Mouse (Mus musculus) MEL (cell line): Measurements from ENCODE around the gene Echdc3. TPM values are rescaled to one million over a fixed set of nuclear protein-coding genes. Genes with fewer than 3 reads are reported as not detected.

Source experiments
- DNase-seq: peaks from one replicate; pipeline ENCODE4 v3.0.0; 2011; ENCODE audit warnings: low read depth, low spot score
- H3K27ac ChIP-seq: 2 replicates; pipeline ENCODE4 v1.5.1; 2012; ENCODE audit warnings: low read depth, mild to moderate bottlenecking, control low read depth, low read length, moderate library complexity; ENCODE audit not compliant: control insufficient read depth
- H3K27me3 ChIP-seq, 2 experiments: fragments of 150-350 bp in 1 of 2; sonication (generic) in 1 of 2; 2 replicates each; pipeline ENCODE4 v1.6.1; 2012; ENCODE audit warnings: low read length in 2 of 2, mild to moderate bottlenecking in 2 of 2, improper control_type of control experiment in 1 of 2, moderate library complexity in 1 of 2; ENCODE audit not compliant: insufficient read depth in 2 of 2, control insufficient read depth in 1 of 2
- H3K36me3 ChIP-seq, 2 experiments: 2 replicates each; pipeline ENCODE4 v1.6.1; 2012 to 2014; ENCODE audit warnings: low read length in 2 of 2, improper control_type of control experiment in 1 of 2, inconsistent platforms in 1 of 2, mild to moderate bottlenecking in 1 of 2; ENCODE audit not compliant: insufficient read depth in 2 of 2, control insufficient read depth in 1 of 2
- H3K4me1 ChIP-seq, 2 experiments: fragments of 150-350 bp in 1 of 2; sonication (generic) in 1 of 2; 2 replicates each; pipeline ENCODE4 v1.6.1; 2012; ENCODE audit warnings: low read length in 2 of 2, improper control_type of control experiment in 1 of 2, mild to moderate bottlenecking in 1 of 2; ENCODE audit not compliant: insufficient read depth in 2 of 2, control insufficient read depth in 1 of 2
- H3K4me3 ChIP-seq, 2 experiments: fragments of 150-350 bp in 1 of 2; sonication (generic) in 1 of 2; 2 replicates each; pipeline ENCODE4 v1.5.1; 2012; ENCODE audit warnings: low read depth in 2 of 2, low read length in 2 of 2, mild to moderate bottlenecking in 2 of 2, moderate library complexity in 2 of 2, control low read depth in 1 of 2, improper control_type of control experiment in 1 of 2; ENCODE audit not compliant: control insufficient read depth in 1 of 2, insufficient read depth in 1 of 2
- H3K79me2 ChIP-seq: 2 replicates; pipeline ENCODE4 v1.6.1; 2012; ENCODE audit warnings: mild to moderate bottlenecking, low read length, moderate library complexity; ENCODE audit not compliant: control insufficient read depth, poor library complexity, insufficient read depth
- H3K9ac ChIP-seq: 2 replicates; pipeline ENCODE4 v1.6.1; 2012; ENCODE audit warnings: low read depth, mild to moderate bottlenecking, control low read depth, low read length, moderate library complexity; ENCODE audit not compliant: control insufficient read depth, poor library complexity, severe bottlenecking
- H3K9me3 ChIP-seq: fragments of 150-350 bp; sonication (generic); replicated peaks from 2 replicates; pipeline ENCODE4 v1.6.1; 2012; ENCODE audit warnings: mild to moderate bottlenecking, low read length, improper control_type of control experiment, moderate library complexity; ENCODE audit not compliant: insufficient read depth
- E2F4 ChIP-seq: IDR thresholded peaks from 2 replicates; pipeline ENCODE4 v1.6.1; 2011; ENCODE audit warnings: low read depth, low read length, improper control_type of control experiment, borderline replicate concordance
- ETS1 ChIP-seq: IDR thresholded peaks from 2 replicates; pipeline ENCODE4 v1.6.1; 2012; ENCODE audit warnings: low read depth, mild to moderate bottlenecking, inconsistent platforms, low read length, improper control_type of control experiment, moderate library complexity
- GATA1 ChIP-seq: IDR thresholded peaks from 2 replicates; pipeline ENCODE4 v1.6.1; 2011; ENCODE audit warnings: low read depth, low read length, improper control_type of control experiment
- HCFC1 ChIP-seq: IDR thresholded peaks from 2 replicates; pipeline ENCODE4 v1.6.1; 2012; ENCODE audit warnings: low read depth, mild to moderate bottlenecking, inconsistent platforms, low read length, improper control_type of control experiment, moderate library complexity
- JUND ChIP-seq: IDR thresholded peaks from 2 replicates; pipeline ENCODE4 v1.6.1; 2011; ENCODE audit warnings: low read depth, mild to moderate bottlenecking, improper control_type of control experiment, low read length
- KAT2A ChIP-seq: conservative IDR thresholded peaks from 2 replicates; pipeline ENCODE4 v1.6.1; 2012; ENCODE audit warnings: low read depth, low read length, improper control_type of control experiment, inconsistent platforms
- MAFK ChIP-seq: IDR thresholded peaks from 2 replicates; pipeline ENCODE4 v1.6.1; 2011; ENCODE audit warnings: low read depth, mild to moderate bottlenecking, low read length, improper control_type of control experiment, borderline replicate concordance
- MAZ ChIP-seq: IDR thresholded peaks from 2 replicates; pipeline ENCODE4 v1.6.1; 2012; ENCODE audit warnings: low read depth, mild to moderate bottlenecking, inconsistent platforms, low read length, improper control_type of control experiment
- MEF2A ChIP-seq: IDR thresholded peaks from 2 replicates; pipeline ENCODE4 v1.6.1; 2014; ENCODE audit warnings: low read depth, mild to moderate bottlenecking, inconsistent platforms, low read length, improper control_type of control experiment; ENCODE audit not compliant: poor library complexity, insufficient replicate concordance, severe bottlenecking; ENCODE audit errors: extremely low read depth
- MXI1 ChIP-seq: IDR thresholded peaks from 2 replicates; pipeline ENCODE4 v1.6.1; 2011; ENCODE audit warnings: mild to moderate bottlenecking, low read depth, low read length, improper control_type of control experiment
- MYB ChIP-seq: IDR thresholded peaks from 2 replicates; pipeline ENCODE4 v1.6.1; 2011; ENCODE audit warnings: mild to moderate bottlenecking, low read depth, low read length, improper control_type of control experiment
- MYC ChIP-seq: IDR thresholded peaks from 2 replicates; pipeline ENCODE4 v1.6.1; 2011; ENCODE audit warnings: low read depth, mild to moderate bottlenecking, low read length, improper control_type of control experiment, moderate library complexity
- NELFE ChIP-seq: IDR thresholded peaks from 2 replicates; pipeline ENCODE4 v1.6.1; 2011; ENCODE audit warnings: low read depth, low read length, improper control_type of control experiment
- NRF1 ChIP-seq: IDR thresholded peaks from 2 replicates; pipeline ENCODE4 v1.6.1; 2014; ENCODE audit warnings: low read depth, mild to moderate bottlenecking, inconsistent platforms, low read length, improper control_type of control experiment, moderate library complexity; ENCODE audit not compliant: poor library complexity, insufficient read depth, severe bottlenecking
- POLR2AphosphoS2 ChIP-seq: IDR thresholded peaks from 2 replicates; pipeline ENCODE4 v1.6.1; 2011; ENCODE audit warnings: low read length, improper control_type of control experiment
- RCOR1 ChIP-seq: IDR thresholded peaks from 2 replicates; pipeline ENCODE4 v1.6.1; 2012; ENCODE audit warnings: low read depth, mild to moderate bottlenecking, inconsistent platforms, low read length, improper control_type of control experiment
- SIN3A ChIP-seq: IDR thresholded peaks from 2 replicates; pipeline ENCODE4 v1.6.1; 2012; ENCODE audit warnings: low read length, improper control_type of control experiment, inconsistent platforms
- TBP ChIP-seq: IDR thresholded peaks from 2 replicates; pipeline ENCODE4 v1.8.0; 2011; ENCODE audit warnings: low read depth, low read length, improper control_type of control experiment
- USF2 ChIP-seq, 2 experiments: IDR thresholded peaks; 2 replicates each; pipeline ENCODE4 v1.6.1; 2011 to 2012; ENCODE audit warnings: improper control_type of control experiment in 2 of 2, low read length in 2 of 2, borderline replicate concordance in 1 of 2, inconsistent platforms in 1 of 2, low read depth in 1 of 2, mild to moderate bottlenecking in 1 of 2; ENCODE audit not compliant: insufficient read depth in 1 of 2
- ZMIZ1 ChIP-seq: IDR thresholded peaks from 2 replicates; pipeline ENCODE4 v1.6.1; 2012; ENCODE audit warnings: low read depth, mild to moderate bottlenecking, inconsistent platforms, low read length, improper control_type of control experiment, moderate library complexity
- polyA plus RNA-seq, 2 experiments: library from polyadenylated mRNA; stranded (reverse) in 1 of 2; unstranded in 1 of 2; fragments of >175 nt in 1 of 2; fragments of >200 nt in 1 of 2; gene quantifications; 2 replicates each; pipeline versions ENCODE4 v1.2.1 to v1.2.4; 2012; ENCODE audit warnings: low replicate concordance in 2 of 2, low read depth in 1 of 2; ENCODE audit not compliant: insufficient read length in 2 of 2, insufficient read depth in 1 of 2, missing spikeins in 1 of 2
- total RNA-seq: library from RNA; depleted of rRNA; stranded (reverse); fragments of 300-350 nt; gene quantifications from 2 replicates; pipeline ENCODE4 v1.2.3, GENCODE M21; 2012

Gene Echdc3
- total and polyA plus RNA-seq, 3 experiments, result not detected

- no peaks in the 10 kb centered on the region for H3K79me2 ChIP-seq
- DNase-seq, result no peak
- TF ChIP-seq JUND (no peak), MYC (no peak), MXI1 (no peak), ETS1 (no peak), NRF1 (no peak), MAZ (no peak), MEF2A (no peak), RCOR1 (no peak), ZMIZ1 (no peak), USF2 (IDR thresholded peaks at IDR 0.05; ENCODE audit: borderline replicate concordance in 1 of 2, insufficient read depth in 1 of 2, low read depth in 1 of 2, low read length in 2 of 2) (no peak), KAT2A (no peak), HCFC1 (no peak), GATA1 (no peak), NELFE (no peak), SIN3A (no peak), MAFK (no peak), MYB (no peak), E2F4 (no peak)
- TF ChIP-seq, all 39 proteins: peak for 0
- H3K27ac ChIP-seq, result no peak overlapping the region
- H3K4me3 ChIP-seq, result no peak overlapping the region
- no peaks in the 10 kb centered on the region for H3K9me3 ChIP-seq
- H3K9ac ChIP-seq, result no peak overlapping the region
- no peaks in the 10 kb centered on the region for H3K27me3 ChIP-seq
- no peaks in the 10 kb centered on the region for H3K36me3 ChIP-seq
- H3K4me1 ChIP-seq, result peaks cover 0 to 11% of the 10 kb centered on the region in 2 experiments; a peak in 3 of 4 replicates
Measured at GRCm38 (mm10) chr2:6232755-6233154, 19.9 kb upstream of the Echdc3 start.

- H3K4me3 ChIP-seq, result no peak overlapping the region
- H3K27me3 ChIP-seq, result no peaks in the 10 kb centered on the region
- H3K4me1 ChIP-seq, result peaks cover 0 to 11% of the 10 kb centered on the region in 2 experiments; a peak in 3 of 4 replicates
- TF ChIP-seq POLR2AphosphoS2 (no peak), NELFE (no peak), TBP (no peak), GATA1 (no peak), MAZ (no peak)
- no peaks in the 10 kb centered on the region for H3K36me3 ChIP-seq
- H3K9ac ChIP-seq, result no peak overlapping the region
- no peaks in the 10 kb centered on the region for H3K79me2 ChIP-seq
- H3K27ac ChIP-seq, result no peak overlapping the region
- no peak for DNase-seq
- no peaks in the 10 kb centered on the region for H3K9me3 ChIP-seq
Measured at GRCm38 (mm10) chr2:6230865-6231264, 18.0 kb upstream of the Echdc3 start.
